Mouse (Mus musculus): ENCODE measurements around the gene Stk10.

The Stk10 gene

GRCm38 (mm10) chr11:32629713-32630211 lies 96.7 kb downstream of the Stk10 start:
- no peak for DNase-seq (ENCODE audit: low spot score)

GRCm38 (mm10) chr11:32632671-32633070 lies 99.6 kb downstream of the Stk10 start:
- DNase-seq (ENCODE audit: low spot score): no peak

- no peak for DNase-seq (ENCODE audit: low spot score)
These were observed 100.4 kb downstream of the Stk10 start for GRCm38 (mm10) chr11:32633542-32633941.

- DNase-seq (ENCODE audit: low spot score): no peak
These were observed 101.0 kb downstream of the Stk10 start for GRCm38 (mm10) chr11:32634143-32634542.

- no peak for DNase-seq (ENCODE audit: low spot score)
These were observed 101.7 kb downstream of the Stk10 start for GRCm38 (mm10) chr11:32634842-32635241.

- no peak for DNase-seq (ENCODE audit: low spot score)
These were observed 103.2 kb downstream of the Stk10 start for GRCm38 (mm10) chr11:32636275-32636674.

- no peak for DNase-seq (ENCODE audit: low spot score)
These were observed 105.6 kb downstream of the Stk10 start for GRCm38 (mm10) chr11:32638521-32639255.

GRCm38 (mm10) chr11:32640617-32641016 lies 107.5 kb downstream of the Stk10 start:
- no peak for DNase-seq (ENCODE audit: low spot score)

- DNase-seq (ENCODE audit: low spot score): peak; percentile 89
These were observed 109.3 kb downstream of the Stk10 start, which contains the start of gene Fbxw11 for GRCm38 (mm10) chr11:32642249-32642876. Gene Fbxw11 (plus strand): TSS chr11:32642724.

- DNase-seq (ENCODE audit: low spot score): no peak
These were observed 110.1 kb downstream of the Stk10 start for GRCm38 (mm10) chr11:32642899-32643886.

- DNase-seq (ENCODE audit: low spot score): no peak
These were observed 110.9 kb downstream of the Stk10 start for GRCm38 (mm10) chr11:32644010-32644409.

- DNase-seq (ENCODE audit: low spot score): no peak
These were observed 114.2 kb downstream of the Stk10 start for GRCm38 (mm10) chr11:32647265-32647664.

- DNase-seq (ENCODE audit: low spot score): no peak
These were observed 117.2 kb downstream of the Stk10 start for GRCm38 (mm10) chr11:32650236-32650749.

GRCm38 (mm10) chr11:32650893-32651590 lies 117.9 kb downstream of the Stk10 start:
- DNase-seq (ENCODE audit: low spot score): no peak

- DNase-seq (ENCODE audit: low spot score): no peak
These were observed 118.6 kb downstream of the Stk10 start for GRCm38 (mm10) chr11:32651723-32652122.

GRCm38 (mm10) chr11:32662082-32662656 lies 129.1 kb downstream of the Stk10 start:
- no peak for DNase-seq (ENCODE audit: low spot score)

- no peak for DNase-seq (ENCODE audit: low spot score)
These were observed 132.5 kb downstream of the Stk10 start for GRCm38 (mm10) chr11:32665639-32666038.

GRCm38 (mm10) chr11:32666983-32667382 lies 133.9 kb downstream of the Stk10 start:
- DNase-seq (ENCODE audit: low spot score): no peak

- DNase-seq (ENCODE audit: low spot score): no peak
These were observed 138.4 kb downstream of the Stk10 start for GRCm38 (mm10) chr11:32671480-32671879.

Data from urinary bladder, postnatal 25 days (tissue).